Mouse (Mus musculus) thymus, adult 18-20 months (tissue): ENCODE data around the gene Hist1h2bg.

Source experiments
- DNase-seq, 2 experiments: peaks; one replicate each; pipeline ENCODE4 v3.0.0; 2022; ENCODE audit warnings: mixed read lengths in 2 of 2

Hist1h2bg gene

DNA sequence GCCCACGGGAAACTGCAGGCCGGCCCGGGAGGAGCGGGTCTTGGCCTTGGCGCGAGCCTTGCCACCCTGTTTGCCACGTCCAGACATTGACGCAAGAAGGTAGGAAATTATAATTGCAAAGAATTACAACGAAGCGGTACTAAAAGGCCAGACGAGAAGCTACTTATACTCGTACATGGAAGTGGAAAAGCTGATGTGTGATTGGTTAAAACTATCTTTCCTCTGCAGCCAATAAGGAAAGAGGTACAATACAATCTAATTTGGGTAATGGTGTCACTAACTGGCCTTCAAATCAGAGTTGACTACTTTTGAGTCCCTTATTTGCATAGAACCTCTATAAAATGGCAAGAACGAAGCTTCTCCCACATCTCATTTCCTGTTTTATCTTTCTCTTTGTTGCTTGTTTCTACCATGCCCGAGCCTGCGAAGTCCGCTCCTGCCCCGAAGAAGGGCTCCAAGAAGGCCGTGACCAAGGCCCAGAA is at the start of gene Hist1h2bg, which contains the start of gene Hist1h2ae:
Gene Hist1h2bg (plus strand): TSS at position 375 of the 482 bp plus-strand sequence.
Gene Hist1h2ae (minus strand): TSS at position 199 of the 482 bp plus-strand sequence.
- peak; percentile 63 to 78 for DNase-seq

DNA sequence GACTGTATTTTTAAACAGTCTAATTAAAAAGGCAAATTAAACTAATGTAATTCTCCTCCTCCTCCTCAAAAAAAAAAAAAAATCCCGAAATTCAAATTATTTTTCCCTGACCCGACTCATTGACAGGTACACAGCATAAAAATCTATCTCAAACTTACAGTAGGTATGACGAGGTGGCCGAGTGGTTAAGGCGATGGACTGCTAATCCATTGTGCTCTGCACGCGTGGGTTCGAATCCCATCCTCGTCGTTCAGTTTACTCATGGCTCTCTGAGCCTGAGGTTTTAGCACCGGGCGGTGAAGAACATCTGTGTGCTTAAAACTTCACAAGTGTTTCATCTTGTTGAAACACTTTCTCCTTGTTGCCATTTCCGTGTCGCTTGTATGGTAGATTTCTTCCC is 49.5 kb upstream of the Hist1h2bg start:
- peak; percentile 77 to 87 for DNase-seq

DNA sequence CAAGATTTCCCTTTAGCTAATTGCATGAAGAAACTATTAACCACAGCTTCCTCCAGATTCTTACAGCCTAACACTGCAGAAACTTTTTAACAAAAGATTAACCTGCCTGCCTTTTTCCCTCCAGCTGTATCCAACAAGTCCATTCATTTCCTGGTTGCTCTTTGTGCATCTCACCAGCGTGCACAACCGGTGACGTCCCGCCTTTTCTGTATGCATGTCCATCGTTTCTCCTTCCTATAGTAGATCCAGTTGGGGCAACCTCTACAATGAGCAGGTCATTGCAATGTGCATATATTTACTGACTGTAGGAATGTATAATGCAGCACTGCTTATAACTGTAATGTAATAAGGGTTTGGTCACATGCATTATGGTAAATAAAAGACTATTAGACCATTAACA is 47.2 kb upstream of the Hist1h2bg start:
- no peak for DNase-seq

DNA sequence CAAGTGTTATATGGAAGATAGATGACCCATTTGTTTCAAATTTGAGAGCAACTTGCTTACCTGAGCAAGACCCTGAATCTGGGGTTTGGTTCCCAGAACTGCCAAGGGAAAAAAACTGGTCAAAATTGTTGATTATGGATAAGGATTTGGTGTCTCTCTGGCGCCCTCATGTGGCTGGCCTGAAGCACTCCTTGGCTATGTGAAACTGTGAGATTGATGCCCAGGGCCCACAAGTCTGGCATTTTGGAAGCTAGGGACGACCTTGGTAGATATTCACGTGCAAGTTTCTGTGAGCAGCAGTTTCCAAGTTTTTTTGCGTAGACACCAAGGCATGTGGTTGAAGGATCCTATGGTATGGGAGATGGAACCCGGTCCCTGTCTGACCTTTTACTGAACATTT is 46.5 kb upstream of the Hist1h2bg start:
- DNase-seq, result peak in 1 of 2 experiments; percentile 37

DNA sequence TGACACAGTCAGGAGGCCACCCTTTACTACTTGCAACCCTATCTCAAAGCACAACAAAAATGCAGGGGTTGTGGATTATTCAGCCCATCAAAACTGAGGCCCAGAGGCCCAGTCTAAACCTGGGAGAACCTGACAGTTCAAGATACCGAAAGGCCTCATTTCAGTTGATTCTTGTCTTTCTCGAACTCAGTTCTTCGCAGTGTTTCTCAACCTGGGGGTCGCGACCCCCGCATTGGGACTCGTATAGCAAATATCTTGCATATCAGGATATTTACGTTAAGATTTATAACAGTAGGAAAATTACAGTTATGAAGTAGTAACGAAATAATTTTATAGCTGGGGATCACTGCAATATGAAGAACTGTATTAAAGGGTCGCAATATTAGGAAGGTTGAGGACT is 45.3 kb upstream of the Hist1h2bg start:
- DNase-seq, result no peak

DNA sequence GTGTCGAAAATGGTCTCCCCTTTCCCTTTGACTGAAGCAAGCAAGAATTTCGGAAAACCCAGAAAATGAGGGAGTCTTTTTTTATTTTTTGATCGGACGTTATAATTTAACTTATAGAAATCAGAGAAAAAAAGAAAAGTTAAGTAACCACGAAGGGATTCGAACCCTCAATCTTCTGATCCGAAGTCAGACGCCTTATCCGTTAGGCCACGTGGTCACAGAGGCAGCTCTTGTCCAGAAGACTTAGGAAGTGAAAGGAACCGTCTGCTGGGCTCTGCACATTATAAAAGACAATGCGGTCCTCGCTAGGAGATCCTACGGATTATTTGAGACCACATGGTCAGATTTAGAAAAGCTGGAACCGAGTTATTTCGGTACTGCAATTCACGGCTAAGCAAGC is 44.9 kb upstream of the Hist1h2bg start:
- DNase-seq, result peak; percentile 66 to 76

DNA sequence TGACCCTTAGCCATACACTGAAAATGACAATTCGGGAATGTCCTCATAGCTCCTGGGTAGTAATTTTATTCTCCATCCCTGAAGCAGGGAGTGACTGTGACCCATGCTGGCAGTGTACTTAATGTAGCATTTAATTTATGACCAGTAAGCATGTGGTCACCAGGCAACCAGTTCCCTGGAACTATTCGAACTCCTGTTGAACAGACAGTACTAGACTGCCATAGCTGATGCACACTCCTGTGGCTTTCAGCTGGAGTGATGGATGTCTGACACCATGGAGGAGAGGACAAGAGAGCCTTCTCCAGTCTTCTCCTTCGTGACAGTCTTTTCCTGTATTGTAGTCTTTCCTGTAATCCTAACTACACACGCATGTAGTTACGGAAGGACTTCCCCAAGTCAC is 42.2 kb upstream of the Hist1h2bg start:
- no peak for DNase-seq

DNA sequence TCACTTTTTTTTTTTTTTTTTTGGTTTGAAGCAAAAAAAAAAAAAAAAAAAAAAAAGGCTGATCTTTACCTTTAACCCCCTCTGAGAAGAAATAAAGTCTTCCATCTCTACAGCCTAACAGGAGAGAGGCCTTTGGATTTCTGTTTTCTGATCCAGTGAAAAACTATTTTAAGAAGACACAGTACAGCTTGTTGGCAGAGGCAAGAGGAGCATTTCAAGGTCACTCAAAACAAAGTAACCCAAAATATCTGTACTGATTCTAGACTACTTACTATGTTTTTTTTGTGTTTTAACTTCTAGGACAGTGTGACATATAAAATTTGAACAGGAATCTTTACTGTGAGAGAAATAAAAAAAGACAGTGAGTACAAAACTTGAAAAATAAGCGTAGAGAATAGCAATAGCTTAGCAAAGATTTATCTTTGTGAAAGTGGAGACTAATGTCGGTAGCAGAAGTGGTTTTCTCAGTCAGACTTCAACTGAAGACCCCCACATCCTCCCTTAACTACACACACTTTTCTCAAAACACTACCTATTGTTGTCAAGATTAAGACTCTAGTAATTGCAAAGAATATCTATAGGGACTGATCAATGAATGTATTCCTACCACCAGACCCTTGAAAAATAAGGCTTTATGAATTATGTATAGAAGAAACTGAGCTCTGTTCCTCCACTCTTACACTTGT is 41.6 kb upstream of the Hist1h2bg start:
- no peak for DNase-seq

DNA sequence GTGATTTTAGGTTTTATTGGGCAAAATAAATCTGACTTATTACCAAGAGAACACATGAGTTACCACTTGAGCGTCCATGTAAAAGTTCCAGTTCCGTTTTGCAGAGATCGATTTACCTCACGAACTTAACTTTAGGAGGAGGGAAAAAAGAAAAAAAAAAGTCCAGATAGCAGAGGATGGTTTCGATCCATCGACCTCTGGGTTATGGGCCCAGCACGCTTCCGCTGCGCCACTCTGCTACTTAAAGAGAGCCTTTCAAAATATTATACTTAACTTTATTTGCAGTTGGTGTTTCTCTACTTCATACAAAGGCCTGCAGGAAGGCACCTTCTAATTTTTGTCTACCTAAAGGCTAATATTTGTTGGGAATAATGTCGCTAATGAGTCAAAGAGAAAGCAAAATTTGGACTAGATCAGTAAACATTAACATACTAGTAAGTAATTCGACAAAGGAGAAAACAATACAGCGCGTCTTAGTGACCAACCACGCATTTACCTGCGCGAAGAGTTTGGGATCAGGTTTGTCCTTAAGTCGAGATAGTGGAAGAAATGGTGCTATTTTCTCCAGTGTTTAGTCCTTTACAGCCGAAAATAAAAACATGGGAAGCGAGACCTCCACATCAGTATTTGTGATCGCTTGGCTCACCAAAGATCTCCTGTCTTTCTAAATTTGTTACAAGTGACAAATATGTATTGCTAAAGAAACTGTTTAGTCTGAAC is 40.9 kb upstream of the Hist1h2bg start:
- DNase-seq, result peak in 1 of 2 experiments; percentile 64

DNA sequence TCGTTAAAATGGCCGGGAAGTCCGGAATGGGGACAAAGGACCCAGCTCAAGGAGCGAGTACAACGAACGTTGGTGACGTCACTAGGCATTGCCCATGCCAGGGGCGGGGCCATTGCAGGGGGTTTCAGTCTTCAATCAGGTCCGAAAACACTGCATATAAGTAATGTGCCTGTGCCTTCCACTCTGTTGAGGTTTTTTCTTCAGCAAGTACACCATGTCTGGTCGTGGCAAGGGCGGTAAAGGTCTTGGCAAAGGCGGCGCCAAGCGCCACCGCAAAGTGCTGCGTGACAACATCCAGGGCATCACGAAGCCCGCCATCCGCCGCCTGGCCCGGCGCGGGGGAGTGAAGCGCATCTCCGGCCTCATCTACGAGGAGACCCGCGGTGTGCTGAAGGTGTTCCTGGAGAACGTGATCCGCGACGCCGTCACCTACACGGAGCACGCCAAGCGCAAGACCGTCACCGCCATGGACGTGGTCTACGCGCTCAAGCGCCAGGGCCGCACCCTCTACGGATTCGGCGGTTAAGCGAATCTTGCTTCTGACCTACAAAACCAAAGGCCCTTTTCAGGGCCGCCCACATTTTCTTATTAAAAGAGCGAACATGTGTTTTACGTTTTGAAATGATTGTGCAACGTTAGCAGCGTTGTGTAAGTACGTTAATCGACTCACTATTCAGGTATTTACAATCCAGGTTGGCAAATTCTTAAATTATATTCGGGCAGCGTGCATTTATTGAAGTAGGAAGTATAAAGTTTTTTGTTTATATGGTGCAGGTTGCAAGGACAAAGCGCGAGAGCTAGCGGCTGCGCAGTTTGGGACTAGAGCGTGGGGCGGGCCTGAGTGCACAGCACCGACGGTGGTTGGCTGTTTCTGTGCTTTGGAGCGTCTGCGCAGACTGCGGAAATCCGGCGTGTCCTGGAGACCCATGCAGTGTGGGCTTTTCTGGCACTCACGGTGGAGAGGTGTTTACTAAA is 40.0 kb upstream of the Hist1h2bg start, which contains the start of gene Hist1h4h:
Gene Hist1h4h (plus strand): TSS at position 150 of the 975 bp plus-strand sequence.
- DNase-seq, result peak; percentile 96 to 99

DNA sequence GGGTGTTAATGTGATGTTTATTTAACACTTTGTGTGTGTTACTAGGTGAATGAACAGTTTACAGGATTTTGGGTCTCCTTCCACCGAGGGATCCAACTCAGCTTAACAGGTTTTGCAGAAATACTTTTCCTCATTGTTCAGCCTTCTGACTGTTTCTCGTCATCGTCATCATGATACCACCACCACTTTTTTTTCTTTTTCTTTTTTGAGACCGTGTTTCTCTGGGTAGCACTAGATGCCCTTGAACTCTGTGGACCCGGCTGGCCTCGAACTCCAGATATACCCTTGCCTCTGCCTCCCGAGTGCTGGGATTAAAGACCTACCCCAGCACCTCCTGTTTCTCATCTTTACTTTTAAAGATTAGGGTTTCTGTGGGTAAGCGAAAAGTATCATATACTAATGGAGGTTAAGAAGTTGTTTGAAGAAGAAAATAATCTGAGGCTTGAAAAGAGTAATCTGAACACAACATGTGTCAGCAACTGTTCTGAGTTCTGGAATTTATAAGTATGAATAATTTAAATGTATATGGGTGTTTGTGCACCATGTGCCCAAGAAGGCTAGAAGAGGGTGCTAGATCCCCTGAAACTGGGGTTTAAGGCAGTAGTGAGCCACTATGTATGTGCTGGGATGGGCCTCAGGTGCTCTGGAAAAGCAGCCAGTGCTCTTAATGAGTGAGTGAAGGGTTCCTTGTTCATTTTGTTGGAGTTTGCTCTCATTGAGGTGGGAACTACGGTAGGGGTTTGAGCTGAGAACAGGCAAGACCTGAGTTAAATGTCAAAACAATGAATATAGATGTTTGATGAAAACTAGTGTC is 38.7 kb upstream of the Hist1h2bg start:
- DNase-seq, result no peak

DNA sequence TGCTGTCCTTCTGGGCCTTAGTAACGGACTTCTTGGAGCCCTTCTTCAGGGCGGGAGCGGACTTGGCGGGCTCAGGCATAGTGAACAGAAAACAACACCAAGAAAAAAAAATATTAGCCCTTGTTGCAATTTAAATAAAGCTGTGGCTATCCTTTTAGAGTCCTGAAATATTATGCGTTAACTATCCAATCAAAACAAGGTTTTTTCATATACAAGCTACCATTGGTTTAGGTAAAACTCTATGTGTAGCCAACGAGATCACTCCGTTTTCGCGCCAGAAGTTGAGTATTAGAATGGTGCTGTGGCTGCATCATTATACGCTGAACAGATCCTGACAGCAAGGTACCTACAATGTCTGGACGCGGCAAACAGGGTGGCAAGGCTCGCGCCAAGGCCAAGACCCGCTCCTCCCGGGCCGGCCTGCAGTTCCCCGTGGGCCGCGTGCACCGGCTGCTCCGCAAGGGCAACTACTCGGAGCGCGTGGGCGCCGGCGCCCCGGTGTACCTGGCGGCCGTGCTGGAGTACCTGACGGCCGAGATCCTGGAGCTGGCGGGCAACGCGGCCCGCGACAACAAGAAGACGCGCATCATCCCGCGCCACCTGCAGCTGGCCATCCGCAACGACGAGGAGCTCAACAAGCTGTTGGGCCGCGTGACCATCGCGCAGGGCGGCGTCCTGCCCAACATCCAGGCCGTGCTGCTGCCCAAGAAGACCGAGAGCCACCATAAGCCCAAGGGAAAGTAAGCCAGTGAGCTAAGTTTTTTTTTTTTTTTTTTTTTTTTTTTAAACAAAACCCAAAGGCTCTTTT is 37.4 kb upstream of the Hist1h2bg start, which contains the start of gene Hist1h2af:
Gene Hist1h2af (plus strand): TSS at position 347 of the 808 bp plus-strand sequence.
- peak; percentile 38 to 69 for DNase-seq

DNA sequence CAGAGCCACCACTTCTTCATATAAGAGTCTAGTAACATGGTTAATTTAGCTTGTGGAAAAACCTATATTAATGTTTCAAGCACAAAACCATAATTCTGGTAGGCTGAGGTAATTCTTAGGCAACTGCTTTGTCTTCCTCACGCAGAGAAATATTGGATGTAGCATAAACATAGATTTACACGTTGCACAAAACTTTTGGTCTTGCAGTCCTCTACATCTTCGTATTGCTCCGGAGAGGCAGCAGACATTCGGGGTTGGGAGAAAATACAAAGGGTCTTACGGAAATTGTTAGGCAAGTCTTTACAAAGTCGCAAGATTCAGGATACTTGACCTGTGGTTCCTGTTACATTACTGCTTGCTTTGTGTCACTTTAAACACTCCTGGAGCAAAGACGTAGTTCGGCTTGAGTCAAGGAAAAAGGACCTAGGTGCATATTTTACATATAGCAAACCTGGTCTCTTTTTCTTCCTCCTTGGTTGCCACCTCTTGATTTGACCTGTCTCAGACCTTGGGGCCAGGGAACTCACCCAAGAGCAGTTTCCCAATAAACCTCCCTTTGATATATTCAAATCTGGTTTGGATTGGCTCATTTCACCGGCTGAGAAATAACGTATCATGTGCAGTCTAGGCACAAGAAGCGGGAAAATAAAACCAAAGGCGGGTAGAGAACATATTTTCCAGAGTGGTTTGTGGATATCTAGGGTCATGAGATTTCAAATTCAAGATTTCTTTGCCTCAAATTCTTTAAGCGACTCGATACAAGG is 36.6 kb upstream of the Hist1h2bg start:
- DNase-seq, result no peak

DNA sequence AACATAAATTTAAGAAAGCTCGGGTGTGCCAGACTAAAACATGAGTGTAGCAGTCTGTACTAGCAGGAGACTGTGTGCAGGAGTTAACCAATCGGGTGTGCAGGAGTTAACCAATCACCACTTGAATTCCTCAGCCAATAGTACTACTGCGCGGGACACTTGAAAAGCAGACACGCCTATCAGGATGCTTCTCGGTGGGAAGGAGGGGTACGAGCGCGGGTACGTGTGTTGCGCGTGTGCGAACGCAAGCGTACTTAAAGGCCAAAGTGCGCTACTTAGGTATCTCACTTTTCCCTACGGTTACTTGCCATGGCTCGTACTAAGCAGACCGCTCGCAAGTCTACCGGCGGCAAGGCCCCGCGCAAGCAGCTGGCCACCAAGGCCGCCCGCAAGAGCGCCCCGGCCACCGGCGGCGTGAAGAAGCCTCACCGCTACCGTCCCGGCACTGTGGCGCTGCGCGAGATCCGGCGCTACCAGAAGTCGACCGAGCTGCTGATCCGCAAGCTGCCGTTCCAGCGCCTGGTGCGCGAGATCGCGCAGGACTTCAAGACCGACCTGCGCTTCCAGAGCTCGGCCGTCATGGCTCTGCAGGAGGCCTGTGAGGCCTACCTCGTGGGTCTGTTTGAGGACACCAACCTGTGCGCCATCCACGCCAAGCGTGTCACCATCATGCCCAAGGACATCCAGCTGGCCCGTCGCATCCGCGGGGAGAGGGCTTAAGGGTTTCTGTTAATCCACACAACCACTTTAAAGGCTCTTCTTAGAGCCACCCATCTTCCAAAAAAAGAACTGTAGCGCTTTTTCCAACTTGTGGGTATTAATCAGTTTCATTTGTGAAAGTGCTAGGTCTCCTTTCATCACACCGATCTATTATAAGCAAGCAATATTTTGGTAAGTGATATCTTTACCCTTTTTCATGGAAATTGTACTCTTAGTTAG is 35.8 kb upstream of the Hist1h2bg start, which contains the start of gene Hist1h3g:
Gene Hist1h3g (plus strand): TSS at position 286 of the 939 bp plus-strand sequence.
- peak; percentile 79 to 92 for DNase-seq

DNA sequence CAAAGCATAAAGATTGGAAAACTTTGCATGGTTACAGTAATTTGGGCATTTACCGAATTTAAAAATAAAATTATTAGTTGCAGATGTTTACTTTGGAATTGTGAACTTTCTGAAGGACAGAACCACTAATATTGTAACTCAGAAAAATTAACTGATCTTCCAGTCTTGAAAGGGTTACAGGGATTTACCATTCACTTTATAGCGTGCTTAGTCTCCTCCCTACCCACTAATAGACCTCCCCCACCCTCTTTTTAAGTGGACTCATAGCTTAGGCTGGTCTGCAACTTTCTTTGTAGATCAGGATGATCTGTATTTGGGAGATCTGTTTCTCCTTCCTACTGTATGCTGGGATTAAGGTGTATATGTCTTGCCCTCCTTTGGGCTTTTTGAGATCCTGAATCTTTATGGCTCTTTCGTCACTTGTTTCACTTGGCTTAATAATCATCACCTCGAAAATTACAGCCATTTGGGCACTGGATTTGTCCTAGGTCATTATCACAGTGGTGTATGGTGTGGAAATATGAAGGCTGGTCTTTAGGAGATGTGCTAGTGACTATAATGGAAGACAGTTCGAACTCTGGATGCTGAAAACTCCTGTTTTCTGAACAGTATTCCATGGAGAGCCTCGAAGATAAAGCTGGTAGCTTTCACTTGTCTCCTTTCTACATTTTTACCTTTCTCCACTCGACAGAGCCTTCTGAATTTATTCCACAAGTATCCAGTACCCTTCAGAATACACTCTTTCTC is 34.9 kb upstream of the Hist1h2bg start:
- DNase-seq, result no peak

DNA sequence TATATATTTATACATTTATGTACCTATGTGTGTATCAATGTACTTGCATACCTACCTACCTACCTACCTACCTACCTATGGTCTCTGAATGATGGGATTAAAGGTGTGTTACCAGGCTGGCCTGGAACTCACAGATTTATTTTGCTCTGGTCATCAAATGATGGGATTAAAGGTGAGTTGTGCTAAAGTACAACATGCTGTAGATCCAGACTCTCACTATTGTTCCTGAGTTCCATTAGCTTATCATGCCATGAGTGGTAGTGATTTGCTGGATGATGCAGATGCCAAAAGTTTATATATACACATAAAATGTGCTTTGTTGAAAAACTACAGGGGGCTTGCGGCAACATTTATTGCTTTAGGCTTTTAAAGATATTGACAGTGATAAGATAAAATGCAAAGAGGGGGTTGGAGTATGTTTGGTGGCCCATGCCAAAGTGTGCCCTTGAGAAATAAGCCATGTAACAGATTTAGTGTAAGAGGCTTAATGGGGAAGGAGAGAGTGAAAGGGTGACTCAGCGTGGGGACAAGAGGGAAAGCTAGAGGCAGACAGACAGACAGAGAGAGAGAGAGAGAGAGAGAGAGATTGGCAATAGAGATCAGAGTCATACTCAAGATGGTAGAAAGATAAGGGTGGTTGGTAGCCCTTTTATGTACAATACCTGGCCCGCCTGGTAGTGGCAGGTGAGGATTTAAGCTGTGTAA is 34.0 kb upstream of the Hist1h2bg start:
- DNase-seq, result no peak

DNA sequence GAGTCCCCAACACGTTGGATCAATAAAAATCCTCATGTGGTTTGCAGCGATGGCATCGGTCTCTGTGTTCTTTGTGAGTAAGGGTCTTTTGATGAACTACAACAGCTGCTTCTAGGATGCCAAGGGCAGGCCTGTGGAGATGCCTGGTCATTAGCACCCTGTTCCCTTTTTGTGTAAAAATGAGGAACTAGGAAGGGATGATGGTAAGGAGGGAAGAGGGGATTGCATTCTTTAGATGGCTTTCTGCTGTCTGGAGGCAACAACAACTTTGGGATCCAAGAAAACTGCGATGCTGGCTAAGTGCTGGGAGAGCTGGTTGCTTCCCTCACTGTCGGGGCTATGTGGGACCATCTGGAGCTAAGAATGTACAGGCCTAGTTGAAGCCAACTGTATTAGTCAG is 32.9 kb upstream of the Hist1h2bg start:
- no peak for DNase-seq
